Mouse (Mus musculus): ENCODE data around the gene Ahsa1. TPM values are rescaled to one million over a fixed set of nuclear protein-coding genes. Genes with fewer than 3 reads are reported as not detected.

Gene Ahsa1
- 125 and 137 TPM in 2 replicates for polyA plus RNA-seq (2012; rRNA removed)

DNA sequence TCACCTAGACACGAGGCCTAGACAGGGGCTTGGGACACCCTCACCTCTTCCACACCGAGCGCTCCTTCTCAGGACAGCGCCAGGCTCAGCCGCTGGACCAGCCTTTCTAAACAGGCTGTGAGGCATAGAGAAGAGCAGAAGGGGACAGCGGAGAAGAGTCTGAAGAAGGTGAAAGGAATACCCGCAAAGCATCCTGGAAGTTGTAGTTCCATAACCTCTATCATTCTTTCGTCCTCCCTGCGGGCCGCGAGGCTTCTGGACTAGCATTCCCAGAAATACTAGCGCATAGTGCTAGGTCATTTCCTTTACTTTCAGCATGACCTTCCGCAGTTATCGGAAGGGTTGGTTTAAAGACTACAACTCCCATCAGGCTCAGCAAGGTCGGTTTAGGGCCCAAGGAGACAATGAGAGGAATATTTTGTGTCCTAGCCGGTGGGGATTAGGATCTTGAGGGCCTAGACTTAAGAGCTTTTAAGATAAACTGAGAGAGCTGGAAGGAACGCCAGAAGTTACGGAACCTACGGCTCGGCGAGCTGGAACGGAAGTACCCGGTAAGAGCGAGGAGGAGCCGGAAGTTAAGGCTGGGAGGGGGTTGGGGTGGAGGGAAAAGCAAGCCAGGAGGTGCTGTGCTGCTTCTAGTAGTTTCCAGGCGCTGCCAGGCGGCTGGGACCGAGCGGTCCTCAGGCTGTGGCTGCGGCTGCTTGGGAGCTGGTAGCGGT, at the start of gene Ahsa1, which contains the start of gene Vipas39:
Ahsa1 (plus strand) TSS at position 372 of the 719 bp plus-strand sequence.
Vipas39 (minus strand) TSS at position 149 of the 719 bp plus-strand sequence.

DNA sequence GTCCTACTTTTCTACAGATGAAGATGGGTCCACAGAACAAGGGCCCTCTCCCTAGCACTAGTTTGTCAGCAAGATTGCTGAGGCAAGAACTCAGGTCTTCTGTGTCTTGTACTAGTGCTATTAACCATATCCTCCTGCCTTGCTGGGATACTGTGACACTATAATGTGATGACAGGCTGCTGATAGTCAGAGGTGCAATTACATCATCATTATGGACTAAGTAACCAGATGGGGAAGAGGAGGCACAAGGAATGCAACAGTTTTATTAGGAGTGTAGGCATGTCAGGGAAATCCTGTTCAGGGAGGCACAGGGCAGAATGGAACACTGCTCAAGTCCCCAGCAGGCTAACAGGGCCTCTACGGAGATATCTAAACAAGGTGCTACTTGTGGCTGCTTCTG, 27.6 kb upstream of the Ahsa1 start, which contains the start of gene Noxred1:
Noxred1 (minus strand) TSS at position 101 of the 400 bp plus-strand sequence.

DNA sequence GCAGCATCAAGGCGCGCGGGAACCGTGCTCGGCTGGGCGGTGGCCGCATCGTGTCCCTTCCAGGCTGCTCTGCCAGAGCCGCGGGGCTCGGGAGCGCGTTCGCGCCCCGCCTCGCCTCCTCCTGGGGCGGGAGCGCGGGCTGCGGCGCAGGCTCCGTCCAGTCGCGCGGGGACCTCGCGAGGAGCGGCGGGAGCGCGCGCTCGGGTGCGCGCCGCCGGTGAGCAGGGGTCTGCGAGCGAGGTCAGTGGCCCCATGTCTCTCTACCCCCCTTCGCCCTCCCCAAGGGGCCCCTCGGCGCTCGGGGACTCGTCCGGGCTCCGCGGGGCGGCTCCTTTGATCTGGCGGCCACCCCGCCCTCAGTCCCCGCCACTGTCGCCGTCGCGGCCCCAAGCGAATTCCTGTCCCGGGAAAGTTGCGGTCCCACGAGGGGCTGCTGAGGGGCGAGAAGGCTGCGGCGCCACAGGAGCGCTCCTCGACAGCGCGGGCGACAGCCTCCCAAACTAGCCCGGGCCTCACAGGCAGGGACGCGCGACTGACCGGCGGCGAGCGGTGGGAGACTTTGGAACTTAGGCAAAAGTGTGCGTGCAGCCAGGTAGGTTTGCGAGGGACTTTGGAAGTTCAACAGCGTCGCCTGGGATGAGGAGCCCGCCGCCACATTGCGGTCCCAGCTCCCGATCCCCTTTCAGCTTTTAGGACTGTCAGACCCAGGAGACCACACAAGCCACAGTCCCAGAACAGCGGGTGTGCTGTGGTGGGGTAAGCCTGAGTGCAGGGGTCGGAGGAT, 33.6 kb downstream of the Ahsa1 start, which contains the start of gene Ism2:
Ism2 (minus strand) TSS at position 49 of the 784 bp plus-strand sequence.

Other genes starting within 250 kb of the Ahsa1 start
- gene Tmem63c, start 245.1 kb upstream of the Ahsa1 start, polyA plus RNA-seq (2012; rRNA removed) = 0.01 TPM in 1 of 2 replicates, not detected in the other
- gene Ngb, start 163.9 kb upstream of the Ahsa1 start, polyA plus RNA-seq (2012; rRNA removed) = 0.02 and 0.07 TPM in 2 replicates
- gene Gstz1, start 119.3 kb upstream of the Ahsa1 start, polyA plus RNA-seq (2012; rRNA removed) = 82.8 and 104 TPM in 2 replicates
- gene Pomt2, start 118.5 kb upstream of the Ahsa1 start, polyA plus RNA-seq (2012; rRNA removed) = 2.5 and 2.8 TPM in 2 replicates
- gene Samd15, start 66.8 kb upstream of the Ahsa1 start, polyA plus RNA-seq (2012; rRNA removed) = 0.06 and 0.13 TPM in 2 replicates
- gene Tmed8, start 66.0 kb upstream of the Ahsa1 start, polyA plus RNA-seq (2012; rRNA removed) = 0.84 and 0.85 TPM in 2 replicates
- 0.09 and 0.24 TPM in 2 replicates for gene Noxred1, start 27.7 kb upstream of the Ahsa1 start, polyA plus RNA-seq (2012; rRNA removed)
- 7.2 and 7.7 TPM in 2 replicates for gene Vipas39, start 223 bp upstream of the Ahsa1 start, polyA plus RNA-seq (2012; rRNA removed)
- gene Ism2, start 33.2 kb downstream of the Ahsa1 start, polyA plus RNA-seq (2012; rRNA removed) = 0.13 and 0.14 TPM in 2 replicates
- gene Sptlc2, start 121.9 kb downstream of the Ahsa1 start, polyA plus RNA-seq (2012; rRNA removed) = 7.8 and 9.3 TPM in 2 replicates
- gene Slirp, start 177.4 kb downstream of the Ahsa1 start, polyA plus RNA-seq (2012; rRNA removed) = 41.5 and 42.0 TPM in 2 replicates
- 17.0 and 17.1 TPM in 2 replicates for gene Alkbh1, start 177.5 kb downstream of the Ahsa1 start, polyA plus RNA-seq (2012; rRNA removed)
- gene Snw1, start 205.8 kb downstream of the Ahsa1 start, polyA plus RNA-seq (2012; rRNA removed) = 22.6 and 23.0 TPM in 2 replicates
- not detected in 2 replicates for gene Gm5788, start 228.2 kb downstream of the Ahsa1 start, polyA plus RNA-seq (2012; rRNA removed)
- not detected in 2 replicates for gene Gm8300, start 247.8 kb downstream of the Ahsa1 start, polyA plus RNA-seq (2012; rRNA removed)